Mouse (Mus musculus) bone marrow, adult 2 months (tissue): ENCODE measurements around the gene S100a9. TPM values are rescaled to one million over a fixed set of nuclear protein-coding genes. Genes with fewer than 3 reads are reported as not detected.

Experiments used
- H3K27ac ChIP-seq: fragments of 200-500 bp; 2 replicates; pipeline ENCODE4 v1.5.1; 2012; ENCODE audit warnings: low read depth, mild to moderate bottlenecking, control low read depth, inconsistent platforms, low read length; ENCODE audit not compliant: control insufficient read depth, poor library complexity, insufficient read depth
- H3K4me1 ChIP-seq: fragments of 200-500 bp; 2 replicates; pipeline ENCODE4 v1.6.1; 2011; ENCODE audit warnings: low read length; ENCODE audit not compliant: control insufficient read depth, insufficient read depth
- H3K4me3 ChIP-seq: fragments of 200-500 bp; replicated peaks from 2 replicates; pipeline ENCODE3; 2011; ENCODE audit warnings: mild to moderate bottlenecking, low read depth, low read length, control low read depth; ENCODE audit not compliant: control insufficient read depth
- CTCF ChIP-seq: fragments of 200-500 bp; IDR thresholded peaks from 2 replicates; pipeline ENCODE4 v1.5.1; 2011; ENCODE audit warnings: low read length, control low read depth; ENCODE audit not compliant: control insufficient read depth, insufficient read depth
- POLR2A ChIP-seq: fragments of 200-500 bp; IDR thresholded peaks from 2 replicates; pipeline ENCODE4 v1.6.1; 2011; ENCODE audit warnings: low read depth, mild to moderate bottlenecking, control low read depth, low read length, borderline replicate concordance; ENCODE audit not compliant: control insufficient read depth
- WGBS: fragments of 180-500 bp; shearing (Covaris S2); methylation state at CpG from one replicate; pipeline ENCODE4 v1.1.7; 2018; 5-methylcytosine and 5-hydroxymethylcytosine counted together
- polyA plus RNA-seq: library from polyadenylated mRNA; stranded (reverse); fragments of >200 nt; gene quantifications from 2 replicates; pipeline ENCODE4 v1.2.4, GENCODE M21; 2011; ENCODE audit warnings: low replicate concordance; ENCODE audit not compliant: missing spikeins, insufficient read depth, insufficient read length

Gene S100a9
- polyA plus RNA-seq, 1 experiment = 25,400 TPM

DNA sequence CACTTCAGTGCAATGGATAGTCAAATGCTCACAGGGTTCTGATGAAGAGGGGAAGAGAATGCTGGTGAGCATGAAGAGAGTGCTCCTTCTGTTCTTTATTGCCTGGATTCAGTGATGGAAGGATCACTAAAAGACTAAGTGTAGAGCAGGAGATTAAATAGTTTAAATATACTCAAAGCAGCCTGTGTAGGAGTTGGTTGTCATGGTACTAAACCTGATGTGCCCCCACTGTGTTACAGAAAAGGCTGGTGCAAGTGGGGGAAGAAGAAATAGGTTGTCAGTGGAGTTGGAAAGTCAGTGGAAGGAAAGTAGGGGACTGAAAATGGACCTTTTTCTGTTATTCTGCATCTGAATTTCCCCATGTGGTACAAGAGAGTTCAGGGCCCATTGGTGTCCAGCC, 46.5 kb downstream of the S100a9 start:
- Histone ChIP-seq H3K4me1 (peaks cover 2% of the 10 kb centered on the region; the same call in 1 of the 2 replicates), H3K27ac (no peak overlapping the region), H3K4me3 (no peak overlapping the region)
- no peak for TF ChIP-seq CTCF
- no peak for TF ChIP-seq POLR2A

DNA sequence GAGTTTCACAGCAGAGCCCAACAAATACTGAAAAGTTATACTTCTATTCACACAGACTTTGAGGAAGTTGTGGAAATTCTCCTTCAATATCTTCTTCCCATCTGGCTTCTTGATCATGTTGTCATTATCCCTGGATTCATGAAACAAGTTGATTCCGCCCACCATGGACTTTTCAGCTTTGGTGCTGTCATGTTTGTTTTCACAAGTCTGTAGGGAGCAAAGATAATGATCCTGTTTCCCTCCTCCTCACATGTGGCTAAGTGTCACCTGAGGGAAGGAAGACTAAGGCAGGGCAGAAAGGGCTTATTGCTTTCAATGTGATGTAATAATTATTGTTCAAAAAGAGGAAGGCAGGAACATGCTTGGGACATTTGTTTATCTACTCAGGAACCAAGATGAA, 48.2 kb downstream of the S100a9 start:
- Histone ChIP-seq H3K4me1 (peaks cover 2% of the 10 kb centered on the region; the same call in 1 of the 2 replicates), H3K4me3 (no peak overlapping the region), H3K27ac (no peak overlapping the region)
- TF ChIP-seq POLR2A = no peak
- no peak for TF ChIP-seq CTCF
- whole genome bisulfite sequencing = 68% methylated on average over 1 of the region's 1 CpGs

DNA sequence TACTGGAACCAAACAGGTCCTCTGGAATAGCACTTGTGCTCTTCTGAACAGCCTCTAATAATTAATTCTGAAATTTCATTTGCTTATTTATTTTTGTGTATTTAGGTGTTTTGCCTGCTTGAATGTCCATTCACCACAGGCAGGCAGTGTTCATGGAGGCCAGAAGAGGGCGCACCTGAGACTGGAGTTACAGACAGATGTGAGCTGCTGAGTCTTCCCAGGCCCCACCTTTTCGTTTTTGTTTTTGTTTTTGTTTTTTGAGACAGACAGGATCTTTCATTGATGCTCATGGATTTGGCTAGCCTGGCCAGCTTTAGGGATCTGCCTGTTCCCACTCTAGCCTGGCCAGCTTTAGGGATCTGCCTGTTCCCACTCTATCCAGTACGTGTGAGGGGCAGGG, 51.3 kb downstream of the S100a9 start:
- Histone ChIP-seq H3K4me3 (no peak overlapping the region), H3K27ac (no peak overlapping the region), H3K4me1 (peaks cover 2% of the 10 kb centered on the region; the same call in 1 of the 2 replicates)
- WGBS = 42% methylated on average over 3 of the region's 3 CpGs
- TF ChIP-seq CTCF = peak; percentile 84
- no peak for TF ChIP-seq POLR2A

Other genes starting within 250 kb of the S100a9 start
- gene Npr1, start 229.9 kb downstream of the S100a9 start, polyA plus RNA-seq = 6.4 and 10.6 TPM in 2 replicates
- gene Ilf2, start 219.6 kb downstream of the S100a9 start, polyA plus RNA-seq = 85.2 and 110 TPM in 2 replicates
- 14.8 and 22.4 TPM in 2 replicates for gene Snapin, start 204.7 kb downstream of the S100a9 start, polyA plus RNA-seq
- 74.1 and 92.0 TPM in 2 replicates for gene Chtop, start 186.2 kb downstream of the S100a9 start, polyA plus RNA-seq
- gene S100a1, start 181.3 kb downstream of the S100a9 start, polyA plus RNA-seq = 33.5 and 34.4 TPM in 2 replicates
- 60.0 and 93.3 TPM in 2 replicates for gene S100a13, start 181.3 kb downstream of the S100a9 start, polyA plus RNA-seq
- gene S100a14, start 168.9 kb downstream of the S100a9 start, polyA plus RNA-seq = not detected in 2 replicates
- 10.9 and 17.1 TPM in 2 replicates for gene S100a16, start 158.5 kb downstream of the S100a9 start, polyA plus RNA-seq
- gene S100a3, start 135.1 kb downstream of the S100a9 start, polyA plus RNA-seq = not detected in 2 replicates
- gene S100a2, start 105.5 kb downstream of the S100a9 start, polyA plus RNA-seq = not detected in 2 replicates
- gene Gm42674, start 93.8 kb downstream of the S100a9 start, polyA plus RNA-seq = not detected in 2 replicates
- gene S100a4, start 92.0 kb downstream of the S100a9 start, polyA plus RNA-seq = 71.4 and 238 TPM in 2 replicates
- not detected in 2 replicates for gene S100a5, start 87.2 kb downstream of the S100a9 start, polyA plus RNA-seq
- gene S100a6, start 82.8 kb downstream of the S100a9 start, polyA plus RNA-seq = 391 and 969 TPM in 2 replicates
- 1.0 TPM in 1 of 2 replicates, not detected in the other for gene S100a7a, start 41.7 kb downstream of the S100a9 start, polyA plus RNA-seq
- 4,508 and 18,334 TPM in 2 replicates for gene S100a8, start 26.7 kb downstream of the S100a9 start, polyA plus RNA-seq
- gene Pglyrp4, start 31.2 kb upstream of the S100a9 start, polyA plus RNA-seq = not detected in 2 replicates
- gene Gm5849, start 82.2 kb upstream of the S100a9 start, polyA plus RNA-seq = not detected in 2 replicates